Mouse (Mus musculus): ENCODE measurements at regions not wholly inside any gene's neighbourhood (a gene's known extent, or its start where the extent isn't known, plus 50 kb on each side); places are given as distances from the start of the nearest gene placed in this dataset.

DNA sequence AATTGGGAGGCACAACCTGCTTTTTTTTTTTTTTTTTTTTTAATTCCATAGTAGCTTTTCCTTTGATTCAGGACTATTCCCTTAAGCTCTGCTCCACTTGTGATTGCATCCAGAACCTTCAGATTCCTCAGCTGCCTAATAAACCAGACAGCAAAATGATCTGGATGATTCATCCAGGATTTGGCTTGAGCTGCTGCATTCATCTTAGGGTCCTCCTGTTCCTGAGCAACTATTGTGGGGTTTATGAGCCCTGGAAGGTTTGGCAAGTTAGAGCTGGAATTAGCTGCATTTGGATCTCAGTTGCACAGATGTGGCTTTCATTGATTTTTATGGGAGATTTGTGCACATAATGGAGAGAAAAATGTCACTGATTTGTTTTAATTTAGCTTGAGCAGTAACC is 183.3 kb downstream of the Otol1 start:
- TF ChIP-seq CTCF (IDR thresholded peaks at IDR 0.05) (no peak), EP300 (IDR thresholded peaks at IDR 0.05) (no peak)

Measured in lung, postnatal 0 days (tissue).